Mouse (Mus musculus) testis, adult 10 weeks (tissue): ENCODE results near the gene Gm20906. TPM values are rescaled to one million over a fixed set of nuclear protein-coding genes. Genes with fewer than 3 reads are reported as not detected.

ENCODE experiments used
- polyA plus RNA-seq: library from polyadenylated mRNA; stranded (reverse); fragments of 350-450 nt; fragmentation: Illumina TruSeq; extraction: RNeasy Lipid Tissue Mini Kit (QIAGEN cat#74804); gene quantifications from one replicate; pipeline ENCODE4 v1.2.3, GENCODE M21; 2014; ENCODE audit warnings: low read depth, low replicate concordance

Gm20906 gene
- polyA plus RNA-seq = 2.5 TPM

GRCm38 (mm10) chrY:87550666-87551065 is at the start of gene Gm20906:
Gm20906 (plus strand) TSS chrY:87550966.

